Mouse (Mus musculus) heart, postnatal 0 days (tissue): Measurements from ENCODE around the gene Zfp60.

Experiments
- CTCF ChIP-seq: IDR thresholded peaks from 2 replicates; pipeline ENCODE4 v1.5.1; 2016; ENCODE audit warnings: antibody characterized with exemption, control low read depth, low read depth
- EP300 ChIP-seq: IDR thresholded peaks from 2 replicates; pipeline ENCODE4 v1.6.1; 2016; ENCODE audit warnings: antibody characterized with exemption, low read depth

DNA sequence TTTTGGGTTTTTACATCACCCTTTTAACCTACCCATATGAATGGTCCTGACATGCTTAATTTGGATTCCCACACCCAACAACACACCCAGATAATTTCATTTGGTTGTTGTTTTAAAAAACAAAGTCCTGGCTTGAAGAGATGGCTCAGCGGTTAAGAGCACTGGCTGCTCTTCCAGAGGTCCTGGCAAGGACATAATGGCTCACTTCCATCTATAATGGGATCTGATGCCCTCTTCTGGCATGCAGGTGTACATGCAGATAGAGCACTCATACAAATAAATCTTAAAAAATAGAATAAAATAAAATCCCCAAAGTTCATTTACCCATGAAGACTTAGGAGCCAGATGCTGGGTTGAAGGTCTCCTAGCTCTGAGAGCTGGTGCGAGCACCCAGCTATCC lies 69.9 kb downstream of the Zfp60 start:
- TF ChIP-seq EP300 (no peak), CTCF (peak; percentile 34)
